Mouse (Mus musculus) neural tube, embryonic 11.5 days (tissue): ENCODE data around the gene Scarb2. TPM values are rescaled to one million over a fixed set of nuclear protein-coding genes. Genes with fewer than 3 reads are reported as not detected.

Experiments
- ATAC-seq: fragments of 200-750 bp; cut with Nextera tagmentation; 2 replicates; pipeline ENCODE4 v1.8.0; 2017; ENCODE audit warnings: moderate number of reproducible peaks, mild to moderate bottlenecking, moderate TSS enrichment, moderate library complexity; ENCODE audit not compliant: insufficient read depth, low FRiP score, low TSS enrichment
- DNase-seq: peaks from one replicate; pipeline ENCODE4 v3.0.0-alpha.2; 2015; ENCODE audit warnings: low spot score
- H3K27ac ChIP-seq: fragments of 300-500 bp; sonication (generic); 2 replicates; pipeline ENCODE4 v1.5.1; 2014; ENCODE audit warnings: low read depth, mild to moderate bottlenecking, low read length
- H3K27me3 ChIP-seq: fragments of 300-500 bp; sonication (generic); 2 replicates; pipeline ENCODE4 v1.6.1; 2014; ENCODE audit warnings: mild to moderate bottlenecking, low read length, mixed read lengths; ENCODE audit not compliant: control insufficient read depth, insufficient read depth
- H3K36me3 ChIP-seq: fragments of 300-500 bp; sonication (generic); 2 replicates; pipeline ENCODE4 v1.6.1; 2014; ENCODE audit warnings: mild to moderate bottlenecking, low read length, moderate library complexity, mixed read lengths; ENCODE audit not compliant: control insufficient read depth, insufficient read depth
- H3K4me1 ChIP-seq: fragments of 300-500 bp; sonication (generic); 2 replicates; pipeline ENCODE4 v1.6.1; 2014; ENCODE audit warnings: low read length, mixed read lengths; ENCODE audit not compliant: control insufficient read depth, insufficient read depth
- H3K4me2 ChIP-seq: fragments of 300-500 bp; sonication (generic); 2 replicates; pipeline ENCODE4 v1.6.1; 2014; ENCODE audit warnings: low read depth, mild to moderate bottlenecking, moderate library complexity
- H3K4me3 ChIP-seq: fragments of 300-500 bp; sonication (generic); 2 replicates; pipeline ENCODE4 v1.5.1; 2014; ENCODE audit warnings: low read depth, low read length
- H3K9ac ChIP-seq: fragments of 300-500 bp; sonication (generic); 2 replicates; pipeline ENCODE4 v1.6.1; 2014; ENCODE audit warnings: mild to moderate bottlenecking, low read length
- H3K9me3 ChIP-seq: fragments of 300-500 bp; sonication (generic); 2 replicates; pipeline ENCODE4 v1.6.1; 2016; ENCODE audit warnings: low read length; ENCODE audit not compliant: control insufficient read depth
- WGBS: fragments of 180-500 bp; shearing (Covaris S2); extraction: QIAGEN DNeasy Blood & Tissue Kit; methylation state at CpG from one replicate; pipeline ENCODE4 v1.1.7; 2014; 5-methylcytosine and 5-hydroxymethylcytosine counted together
- polyA plus RNA-seq: library from polyadenylated mRNA; unstranded; fragments of >200 nt; fragmentation: Nextera tagmentation; extraction: Ambion mirVana; gene quantifications from 2 replicates; pipeline ENCODE4 v1.2.1, GENCODE M21; 2014

The Scarb2 gene
- polyA plus RNA-seq, 1 experiment from 2014 or later: 13.2 TPM

DNA sequence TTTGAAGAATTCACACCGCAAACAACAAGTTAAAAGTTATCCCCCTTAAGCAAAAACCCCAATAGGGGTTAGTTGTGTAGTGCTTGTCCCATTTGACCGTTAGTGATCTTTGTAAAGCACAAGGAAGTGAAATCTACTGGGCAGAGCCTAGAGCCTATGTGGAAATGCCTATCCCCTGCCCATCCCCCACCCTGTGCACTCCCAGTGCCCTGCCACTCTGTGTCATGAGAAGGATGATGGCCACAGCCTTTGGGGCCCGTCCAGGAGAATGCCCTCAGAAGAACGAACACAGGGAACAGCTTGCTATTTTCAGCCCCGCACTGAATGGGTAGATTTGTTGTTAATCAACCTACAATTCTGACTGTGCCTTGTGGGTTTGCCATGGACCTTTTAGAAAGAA lies 65.1 kb downstream of the Scarb2 start:
- Histone ChIP-seq H3K4me1 (no peaks in the 10 kb centered on the region), H3K9ac (no peak overlapping the region), H3K36me3 (no peaks in the 10 kb centered on the region), H3K4me3 (no peak overlapping the region), H3K4me2 (no peak overlapping the region), H3K9me3 (no peaks in the 10 kb centered on the region), H3K27me3 (no peaks in the 10 kb centered on the region), H3K27ac (no peak overlapping the region)
- 63% methylated on average over 5 of the region's 5 CpGs for WGBS
- ATAC-seq (no peak), DNase-seq (no peak)

DNA sequence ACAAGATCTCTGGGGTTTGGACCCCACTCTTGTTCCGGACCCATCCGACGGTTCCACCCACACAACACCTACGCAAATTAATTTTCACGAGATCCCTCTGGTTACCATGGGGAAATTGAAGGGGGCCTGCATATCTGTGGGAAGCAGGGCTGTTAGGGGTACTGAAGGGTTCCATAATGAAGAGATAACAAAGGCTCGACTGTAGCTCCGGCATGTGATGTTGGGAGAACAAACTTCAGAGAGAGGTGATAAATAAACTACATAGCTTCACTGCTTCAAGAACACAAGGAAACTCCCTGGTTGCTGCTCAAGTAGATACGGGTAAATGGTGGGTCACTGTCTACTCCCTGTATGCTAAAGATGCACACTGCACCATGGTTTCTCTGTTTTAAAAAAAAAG lies 68.1 kb downstream of the Scarb2 start:
- no peak overlapping the region for H3K4me3 ChIP-seq

DNA sequence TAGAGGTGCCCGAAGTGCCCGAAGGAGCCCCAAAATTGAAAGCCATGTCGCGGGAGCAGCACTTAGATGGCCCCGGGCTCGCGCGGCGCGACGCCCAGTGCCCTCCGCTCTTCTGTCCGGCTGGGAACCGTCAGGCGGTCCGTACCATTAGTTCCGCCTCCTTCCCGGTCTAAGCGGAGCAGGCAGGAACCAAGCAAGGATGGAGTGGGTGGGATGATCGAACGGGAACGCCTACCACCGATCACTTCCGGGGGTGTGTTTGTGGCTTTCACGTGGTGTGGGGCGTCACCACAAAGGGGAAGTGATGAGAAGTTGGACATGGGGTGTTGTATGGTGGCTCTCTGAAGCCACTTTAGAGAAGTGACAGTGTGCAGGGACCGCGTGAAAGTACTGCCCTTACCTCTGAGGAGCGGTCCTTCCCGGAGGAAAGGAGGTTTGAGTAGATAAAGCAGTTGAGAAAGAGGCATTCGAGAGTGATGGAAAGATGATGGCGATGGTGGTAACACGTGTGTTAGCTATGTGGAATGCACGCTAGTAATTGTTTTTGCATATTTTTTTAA lies 71.5 kb downstream of the Scarb2 start, which contains the start of gene Nup54:
Nup54 (minus strand) TSS at position 195 of the 560 bp plus-strand sequence.
- peak within 1 kb of the TSS; percentile 61; the same call in 1 of the 2 replicates for H3K27ac ChIP-seq
- WGBS: under 1% methylated on average over 34 of the region's 34 CpGs
- DNase-seq (peak; percentile 94), ATAC-seq (peak; percentile 99)
- H3K9me3 ChIP-seq: no peaks in the 10 kb centered on the region
- peak within 1 kb of the TSS; percentile 83 for H3K9ac ChIP-seq
- no peaks in the 10 kb centered on the region; the same call in 1 of the 2 replicates for H3K4me1 ChIP-seq
- H3K36me3 ChIP-seq: no peaks in the 10 kb centered on the region
- peak within 1 kb of the TSS; percentile 74 for H3K4me3 ChIP-seq
- peak within 1 kb of the TSS; percentile 67 for H3K4me2 ChIP-seq
- H3K27me3 ChIP-seq: no peaks in the 10 kb centered on the region

More for the DNA sequence above, 68.1 kb downstream of the Scarb2 start:
- no peaks in the 10 kb centered on the region for H3K27me3 ChIP-seq
- no peak overlapping the region for H3K27ac ChIP-seq
- H3K36me3 ChIP-seq: no peaks in the 10 kb centered on the region
- no peak overlapping the region for H3K4me2 ChIP-seq
- H3K9me3 ChIP-seq: no peaks in the 10 kb centered on the region
- H3K9ac ChIP-seq: no peak overlapping the region
- DNase-seq (no peak), ATAC-seq (no peak)
- WGBS: 89% methylated on average over 8 of the region's 8 CpGs
- no peaks in the 10 kb centered on the region; the same call in 1 of the 2 replicates for H3K4me1 ChIP-seq

DNA sequence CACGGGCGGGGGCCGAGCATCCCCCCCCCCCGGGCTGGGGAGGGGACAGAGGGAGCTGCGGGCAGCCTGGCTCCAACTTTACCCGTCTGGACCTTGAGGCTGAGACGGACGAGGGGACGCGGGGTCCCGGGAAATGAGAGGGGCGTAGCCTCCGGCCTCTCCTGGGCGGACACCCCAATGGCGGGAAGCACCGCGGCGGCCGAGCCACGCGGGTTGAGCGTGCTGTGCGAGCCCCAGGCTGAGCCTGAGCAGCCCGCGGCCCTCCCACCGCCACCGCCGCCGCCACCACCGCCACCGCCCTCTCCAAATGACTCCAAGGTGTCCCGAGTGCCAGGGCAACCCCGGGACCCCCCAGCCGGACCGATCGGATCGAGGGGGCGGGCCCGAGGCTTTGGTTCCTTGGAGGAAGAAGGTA lies 72.1 kb downstream of the Scarb2 start:
- DNase-seq (no peak), ATAC-seq (peak; percentile 76)
- no peaks in the 10 kb centered on the region for H3K36me3 ChIP-seq
- peak overlapping the region; percentile 83 for H3K9ac ChIP-seq
- H3K4me2 ChIP-seq: peak overlapping the region; percentile 67
- H3K4me3 ChIP-seq: peak overlapping the region; percentile 74
- H3K4me1 ChIP-seq: no peaks in the 10 kb centered on the region; the same call in 1 of the 2 replicates
- peak overlapping the region; percentile 61; the same call in 1 of the 2 replicates for H3K27ac ChIP-seq
- H3K27me3 ChIP-seq: no peaks in the 10 kb centered on the region
- WGBS: under 1% methylated on average over 37 of the region's 39 CpGs
- H3K9me3 ChIP-seq: no peaks in the 10 kb centered on the region

DNA sequence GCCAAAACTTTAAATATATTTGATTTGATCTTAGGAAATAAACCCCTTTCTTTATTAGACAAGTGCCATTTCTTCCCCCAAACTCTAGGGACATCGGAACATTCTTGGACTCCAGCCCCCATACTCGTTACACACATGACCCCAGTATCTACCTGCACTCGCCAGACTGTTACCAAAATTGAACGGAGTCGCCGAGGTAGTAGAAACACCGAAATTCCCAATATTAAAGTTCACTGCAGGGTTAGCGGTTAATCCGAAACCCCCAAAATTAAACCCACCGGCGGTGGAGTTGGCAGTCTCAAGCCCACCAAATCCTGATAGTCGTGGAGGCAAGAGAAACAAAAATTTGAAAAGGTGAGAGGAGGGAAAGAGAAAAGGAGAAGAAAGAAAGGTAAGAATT lies 72.6 kb downstream of the Scarb2 start:
- Histone ChIP-seq H3K4me1 (no peaks in the 10 kb centered on the region; the same call in 1 of the 2 replicates), H3K36me3 (no peaks in the 10 kb centered on the region), H3K9ac (peak overlapping the region; percentile 83), H3K9me3 (no peaks in the 10 kb centered on the region), H3K4me2 (peak overlapping the region; percentile 67), H3K27me3 (no peaks in the 10 kb centered on the region), H3K4me3 (peak overlapping the region; percentile 74), H3K27ac (no peak overlapping the region)
- ATAC-seq (no peak), DNase-seq (no peak)
- WGBS: under 1% methylated on average over 12 of the region's 12 CpGs

DNA sequence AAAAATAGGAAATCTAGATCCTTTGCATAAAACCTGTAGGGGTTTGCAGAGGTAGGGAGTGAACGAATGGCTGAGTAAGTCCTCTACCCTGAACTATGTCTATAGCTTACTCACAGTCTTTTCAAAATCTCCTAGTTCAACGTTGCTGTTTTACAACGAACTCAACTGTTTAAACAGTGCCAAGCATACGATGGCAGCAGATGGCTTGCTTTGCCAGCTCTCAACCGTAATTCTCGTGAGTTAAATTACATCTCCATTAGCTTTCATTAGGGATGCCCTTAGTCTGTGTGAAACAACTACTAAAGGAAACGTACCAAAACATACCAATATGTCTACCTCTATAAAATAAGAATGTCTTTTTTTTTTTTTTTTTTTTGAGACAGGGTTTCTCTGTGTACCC lies 75.0 kb downstream of the Scarb2 start:
- Histone ChIP-seq H3K4me2 (no peak overlapping the region), H3K36me3 (peaks cover 10% of the 10 kb centered on the region), H3K9me3 (no peaks in the 10 kb centered on the region), H3K9ac (no peak overlapping the region), H3K27ac (no peak overlapping the region), H3K4me3 (no peak overlapping the region), H3K4me1 (no peaks in the 10 kb centered on the region; the same call in 1 of the 2 replicates), H3K27me3 (no peaks in the 10 kb centered on the region)
- no peak for DNase-seq
- WGBS: 83% methylated on average over 7 of the region's 7 CpGs
- ATAC-seq: no peak

DNA sequence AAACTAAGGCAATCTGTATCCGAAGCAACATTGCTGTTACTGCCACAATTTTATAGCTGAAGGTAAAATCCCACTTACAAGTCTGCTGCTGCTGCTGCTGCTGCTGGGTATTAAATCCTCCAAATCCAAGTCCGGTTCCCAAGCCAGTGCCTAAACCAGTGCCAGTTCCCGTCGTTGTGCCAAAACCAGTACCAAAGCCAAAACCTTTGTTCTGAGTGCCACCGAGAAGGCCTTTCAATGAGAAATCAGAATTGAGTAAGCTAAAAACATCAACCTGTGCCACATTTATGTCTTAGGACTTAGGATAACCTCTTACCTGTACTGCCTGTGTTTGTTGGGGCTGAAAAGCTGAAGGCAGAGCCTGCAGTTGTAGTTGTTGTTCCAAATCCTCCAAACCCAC lies 75.9 kb downstream of the Scarb2 start:
- H3K27me3 ChIP-seq: no peaks in the 10 kb centered on the region
- WGBS: 87% methylated on average over 5 of the region's 5 CpGs
- H3K4me3 ChIP-seq: no peak overlapping the region
- no peaks in the 10 kb centered on the region for H3K9me3 ChIP-seq
- no peak overlapping the region for H3K27ac ChIP-seq
- H3K4me2 ChIP-seq: no peak overlapping the region
- peaks cover 10% of the 10 kb centered on the region for H3K36me3 ChIP-seq
- no peak for ATAC-seq
- H3K4me1 ChIP-seq: no peaks in the 10 kb centered on the region; the same call in 1 of the 2 replicates
- no peak for DNase-seq
- no peak overlapping the region for H3K9ac ChIP-seq

DNA sequence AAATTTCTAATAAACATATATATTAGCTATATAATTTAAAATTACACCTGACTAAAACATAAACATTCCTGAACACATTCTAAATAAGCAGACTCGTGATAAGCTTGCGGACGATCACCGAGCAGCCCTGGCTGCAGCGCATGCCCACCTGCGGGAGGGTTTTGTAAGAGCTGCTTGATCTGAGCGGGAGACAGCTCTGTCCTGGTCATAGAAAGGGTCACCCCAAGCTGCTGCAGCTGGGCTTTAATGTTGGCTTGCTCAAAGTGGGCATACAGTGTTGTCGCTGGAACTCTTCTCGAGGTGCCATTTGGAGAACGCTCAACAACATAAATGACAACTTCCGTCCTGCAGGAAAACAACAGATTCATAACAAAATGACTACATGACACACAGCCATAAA lies 82.5 kb downstream of the Scarb2 start:
- no peak for DNase-seq
- H3K9ac ChIP-seq: no peak overlapping the region
- H3K4me2 ChIP-seq: no peak overlapping the region
- peaks cover 19% of the 10 kb centered on the region for H3K36me3 ChIP-seq
- no peaks in the 10 kb centered on the region for H3K27me3 ChIP-seq
- no peaks in the 10 kb centered on the region for H3K9me3 ChIP-seq
- H3K27ac ChIP-seq: no peak overlapping the region
- no peak overlapping the region for H3K4me3 ChIP-seq
- H3K4me1 ChIP-seq: no peaks in the 10 kb centered on the region
- ATAC-seq: no peak
- 95% methylated on average over 11 of the region's 11 CpGs for WGBS

DNA sequence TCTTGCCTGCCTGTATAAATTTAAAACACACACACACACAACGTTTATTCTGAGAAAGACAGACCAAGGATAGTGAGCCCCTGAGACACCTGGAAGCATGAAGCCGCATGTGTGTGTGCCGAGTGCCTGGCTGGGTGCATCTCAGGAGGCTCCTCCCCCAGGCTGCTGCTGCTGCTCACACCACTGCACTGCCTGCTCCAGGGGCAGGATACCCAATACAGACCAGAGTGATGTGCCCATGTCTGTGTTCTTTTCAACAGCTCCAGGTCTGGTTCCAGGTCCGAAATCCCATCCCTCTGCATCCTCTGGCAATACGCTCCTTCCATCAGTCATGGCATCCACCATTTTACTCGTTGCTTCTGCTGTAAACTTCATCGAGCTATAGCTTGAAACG lies 92.7 kb downstream of the Scarb2 start:
- Histone ChIP-seq H3K4me3 (no peak overlapping the region), H3K4me2 (no peak overlapping the region), H3K27ac (no peak overlapping the region), H3K36me3 (peaks cover 2% of the 10 kb centered on the region; the same call in 1 of the 2 replicates), H3K4me1 (no peaks in the 10 kb centered on the region), H3K9me3 (no peaks in the 10 kb centered on the region), H3K9ac (no peak overlapping the region), H3K27me3 (no peaks in the 10 kb centered on the region)
- DNase-seq (no peak), ATAC-seq (no peak)
- 89% methylated on average over 8 of the region's 8 CpGs for WGBS
